Mouse (Mus musculus): ENCODE results near the gene Tcf3. TPM values are rescaled to one million over a fixed set of nuclear protein-coding genes. Genes with fewer than 3 reads are reported as not detected.
A peak's percentile ranks its signal among the peaks of the same experiment; 100 is the strongest.

Gene Tcf3
- polyA plus RNA-seq, 1 experiment: 128 TPM

GRCm38 (mm10) chr10:80454781-80455180 is 21.3 kb upstream of the Tcf3 start:
- no peak for TF ChIP-seq POLR2A (IDR thresholded peaks at IDR 0.05; ENCODE audit: borderline replicate concordance, extremely low read depth, insufficient read depth, insufficient read length, poor library complexity, severe bottlenecking)
- TF ChIP-seq CTCF (IDR thresholded peaks at IDR 0.05; ENCODE audit: borderline replicate concordance, extremely low read depth, insufficient read depth, insufficient read length): no peak
- DNase-seq (ENCODE audit: low read depth): no peak

DNA sequence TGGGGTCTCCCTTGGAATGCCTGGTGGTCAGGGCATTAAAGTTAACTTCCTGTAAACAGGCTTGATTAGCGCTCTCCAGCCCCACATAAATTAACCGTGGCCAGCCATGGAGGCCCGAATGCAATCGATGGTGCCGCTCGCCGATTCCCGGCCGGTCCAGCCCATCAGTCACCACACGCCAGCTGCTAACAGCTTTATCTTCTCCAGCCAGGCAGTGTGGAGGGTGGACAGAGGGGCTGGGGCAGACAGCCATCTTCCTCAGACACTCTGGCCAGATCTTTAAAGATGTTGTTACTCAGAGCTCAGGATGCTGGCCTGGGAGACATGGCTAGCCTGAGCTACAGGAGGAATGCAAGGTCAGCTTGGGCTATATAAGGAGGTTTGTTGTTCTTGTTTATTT is 20.2 kb upstream of the Tcf3 start:
- DNase-seq (ENCODE audit: low read depth): no peak
- TF ChIP-seq CTCF (IDR thresholded peaks at IDR 0.05; ENCODE audit: borderline replicate concordance, extremely low read depth, insufficient read depth, insufficient read length): no peak
- no peak for TF ChIP-seq POLR2A (IDR thresholded peaks at IDR 0.05; ENCODE audit: borderline replicate concordance, extremely low read depth, insufficient read depth, insufficient read length, poor library complexity, severe bottlenecking)

DNA sequence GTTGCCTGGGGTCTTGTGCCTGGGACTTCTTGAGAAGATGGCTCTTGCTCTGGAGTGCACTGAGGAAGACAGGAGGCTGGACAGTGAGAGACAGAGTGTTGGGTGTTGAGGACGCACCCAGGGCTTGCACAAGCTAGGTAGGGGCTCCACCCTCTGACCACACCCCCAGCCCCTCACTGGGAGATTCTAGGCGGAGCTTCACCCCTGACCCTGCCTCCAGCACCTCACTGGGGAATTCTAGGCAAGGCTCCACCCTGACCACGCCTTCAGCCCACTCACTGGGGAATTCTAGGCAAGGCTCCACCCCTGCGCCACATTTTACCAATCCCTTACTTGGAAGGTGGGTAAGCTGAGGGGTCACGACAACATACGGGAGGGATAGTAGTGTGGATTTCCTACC is 17.2 kb upstream of the Tcf3 start:
- TF ChIP-seq CTCF (IDR thresholded peaks at IDR 0.05; ENCODE audit: borderline replicate concordance, extremely low read depth, insufficient read depth, insufficient read length): no peak
- no peak for TF ChIP-seq POLR2A (IDR thresholded peaks at IDR 0.05; ENCODE audit: borderline replicate concordance, extremely low read depth, insufficient read depth, insufficient read length, poor library complexity, severe bottlenecking)
- no peak for DNase-seq (ENCODE audit: low read depth)

GRCm38 (mm10) chr10:80445898-80446601 is 12.6 kb upstream of the Tcf3 start:
- TF ChIP-seq CTCF (IDR thresholded peaks at IDR 0.05; ENCODE audit: borderline replicate concordance, extremely low read depth, insufficient read depth, insufficient read length) (peak; percentile 99), POLR2A (IDR thresholded peaks at IDR 0.05; ENCODE audit: borderline replicate concordance, extremely low read depth, insufficient read depth, insufficient read length, poor library complexity, severe bottlenecking) (no peak)
- DNase-seq (ENCODE audit: low read depth): peak; percentile 84

- TF ChIP-seq CTCF (IDR thresholded peaks at IDR 0.05; ENCODE audit: borderline replicate concordance, extremely low read depth, insufficient read depth, insufficient read length): no peak
- TF ChIP-seq POLR2A (IDR thresholded peaks at IDR 0.05; ENCODE audit: borderline replicate concordance, extremely low read depth, insufficient read depth, insufficient read length, poor library complexity, severe bottlenecking): no peak
- no peak for DNase-seq (ENCODE audit: low read depth)
These were observed 11.6 kb upstream of the Tcf3 start for GRCm38 (mm10) chr10:80445052-80445451.

DNA sequence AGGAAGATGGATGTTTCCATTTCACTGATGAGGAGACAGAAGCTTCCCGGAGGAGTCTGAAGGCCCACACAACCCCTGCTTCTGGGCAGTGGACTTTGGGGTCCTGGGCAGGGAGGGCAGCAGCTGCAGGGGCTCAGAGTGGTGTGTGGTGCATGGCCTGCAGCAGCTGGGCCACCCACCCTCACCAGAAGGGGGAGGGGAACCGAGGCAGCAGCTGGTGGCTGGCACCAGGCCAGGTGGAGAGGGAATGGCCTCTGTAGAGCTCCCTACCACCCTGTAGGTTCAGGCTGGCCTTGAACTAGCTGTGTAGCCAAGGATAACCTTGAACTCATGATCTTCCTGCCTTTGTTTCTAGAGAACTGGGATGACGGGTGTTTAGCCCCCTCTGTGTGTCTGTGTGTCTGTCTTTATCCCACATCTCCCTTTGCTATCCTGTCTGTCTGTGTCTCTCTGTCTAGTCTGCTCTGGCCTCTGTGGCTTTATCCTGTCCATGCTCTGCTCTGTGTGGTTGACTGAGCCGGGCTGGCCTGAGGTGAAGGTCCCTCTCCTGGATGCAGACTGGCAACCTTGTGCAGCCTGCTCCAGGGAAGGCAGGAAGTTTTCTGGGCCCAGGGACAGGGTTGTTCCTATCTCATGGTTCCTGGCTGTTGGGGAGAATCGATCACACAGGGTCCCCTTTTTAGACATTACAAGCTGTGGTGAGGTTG is 11.0 kb upstream of the Tcf3 start:
- TF ChIP-seq POLR2A (IDR thresholded peaks at IDR 0.05; ENCODE audit: borderline replicate concordance, extremely low read depth, insufficient read depth, insufficient read length, poor library complexity, severe bottlenecking) (no peak), CTCF (IDR thresholded peaks at IDR 0.05; ENCODE audit: borderline replicate concordance, extremely low read depth, insufficient read depth, insufficient read length) (no peak)
- peak; percentile 52 for DNase-seq (ENCODE audit: low read depth)

DNA sequence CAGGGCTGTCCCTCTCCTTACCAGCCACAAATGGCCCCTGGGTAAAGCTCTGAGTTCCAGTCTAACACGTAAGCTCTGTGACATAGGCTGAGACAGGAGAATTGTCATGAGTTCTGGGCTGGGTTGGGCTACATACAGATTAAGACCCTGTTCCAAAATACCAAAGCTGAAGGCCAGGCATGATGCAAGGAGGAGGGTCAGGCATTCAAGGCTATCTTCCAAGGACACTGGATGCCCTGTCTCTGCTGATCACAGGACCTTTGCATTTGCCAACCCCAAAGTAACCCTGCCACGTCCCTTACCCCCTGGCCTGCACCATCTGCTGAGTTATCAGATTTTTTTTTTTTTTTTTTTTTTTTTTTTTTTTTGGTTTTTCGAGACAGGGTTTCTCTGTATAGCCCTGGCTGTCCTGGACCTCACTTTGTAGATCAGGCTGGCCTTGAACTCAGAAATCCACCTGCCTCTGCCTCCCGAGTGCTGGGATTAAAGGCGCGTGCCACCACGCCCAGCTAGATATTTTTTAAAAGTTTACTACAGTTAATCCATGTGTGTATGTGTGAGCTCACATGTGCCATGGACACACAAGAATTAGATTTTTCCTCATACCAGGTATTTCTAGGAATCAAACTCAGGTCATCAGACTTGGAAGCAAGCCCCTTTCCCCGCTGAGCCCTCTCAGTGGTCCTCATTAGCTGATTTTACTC is 10.3 kb upstream of the Tcf3 start:
- DNase-seq (ENCODE audit: low read depth): no peak
- TF ChIP-seq POLR2A (IDR thresholded peaks at IDR 0.05; ENCODE audit: borderline replicate concordance, extremely low read depth, insufficient read depth, insufficient read length, poor library complexity, severe bottlenecking) (no peak), CTCF (IDR thresholded peaks at IDR 0.05; ENCODE audit: borderline replicate concordance, extremely low read depth, insufficient read depth, insufficient read length) (no peak)

- no peak for DNase-seq (ENCODE audit: low read depth)
- no peak for TF ChIP-seq POLR2A (IDR thresholded peaks at IDR 0.05; ENCODE audit: borderline replicate concordance, extremely low read depth, insufficient read depth, insufficient read length, poor library complexity, severe bottlenecking)
- no peak for TF ChIP-seq CTCF (IDR thresholded peaks at IDR 0.05; ENCODE audit: borderline replicate concordance, extremely low read depth, insufficient read depth, insufficient read length)
These were observed 9.5 kb upstream of the Tcf3 start for GRCm38 (mm10) chr10:80442989-80443388.

DNA sequence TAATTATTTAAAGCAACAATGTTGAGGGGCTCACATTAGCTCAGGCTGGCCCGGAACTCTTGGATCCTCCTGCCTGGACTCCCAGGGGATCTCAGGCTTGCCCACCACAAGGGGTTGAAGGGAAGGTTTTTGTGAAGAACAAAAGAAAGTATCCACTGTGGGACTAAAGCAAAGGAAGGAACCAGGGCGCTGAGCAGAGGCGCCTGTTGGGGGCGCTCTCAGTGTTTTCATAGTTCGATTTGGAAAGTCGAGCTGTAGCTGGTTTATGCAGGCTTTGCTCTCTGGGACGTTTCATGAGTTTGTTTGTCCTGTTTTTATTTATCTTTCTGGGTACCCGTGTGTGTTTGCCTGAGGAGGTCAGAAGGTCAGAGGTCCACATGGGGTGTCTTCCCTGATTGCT is 8.2 kb upstream of the Tcf3 start:
- no peak for DNase-seq (ENCODE audit: low read depth)
- TF ChIP-seq CTCF (IDR thresholded peaks at IDR 0.05; ENCODE audit: borderline replicate concordance, extremely low read depth, insufficient read depth, insufficient read length) (0 out of 2 replicates have a peak, but pooled peaks have one; percentile 8), POLR2A (IDR thresholded peaks at IDR 0.05; ENCODE audit: borderline replicate concordance, extremely low read depth, insufficient read depth, insufficient read length, poor library complexity, severe bottlenecking) (no peak)

- no peak for TF ChIP-seq CTCF (IDR thresholded peaks at IDR 0.05; ENCODE audit: borderline replicate concordance, extremely low read depth, insufficient read depth, insufficient read length)
- no peak for TF ChIP-seq POLR2A (IDR thresholded peaks at IDR 0.05; ENCODE audit: borderline replicate concordance, extremely low read depth, insufficient read depth, insufficient read length, poor library complexity, severe bottlenecking)
These were observed 6.6 kb upstream of the Tcf3 start for GRCm38 (mm10) chr10:80440031-80440430.

DNA sequence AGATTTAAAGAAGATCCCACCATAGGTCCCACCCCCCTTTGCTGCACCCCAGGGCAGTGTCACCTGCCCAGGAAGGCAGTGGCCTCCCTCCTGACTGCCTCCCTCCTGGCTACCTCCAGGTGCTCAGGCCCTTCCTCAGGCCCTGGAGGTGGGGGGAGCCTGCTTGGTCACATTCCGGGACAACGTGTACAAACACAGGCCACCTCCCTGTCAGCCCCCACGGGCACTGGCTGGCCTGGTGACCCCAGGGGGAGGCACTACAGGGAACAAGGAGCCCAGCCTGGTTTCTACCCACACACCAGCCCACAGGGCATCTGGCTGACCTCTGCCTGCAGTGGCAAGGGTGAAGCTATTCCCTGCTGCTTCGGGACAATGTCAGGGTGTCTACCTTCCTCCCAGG is 4.5 kb upstream of the Tcf3 start:
- no peak for DNase-seq (ENCODE audit: low read depth)
- TF ChIP-seq CTCF (IDR thresholded peaks at IDR 0.05; ENCODE audit: borderline replicate concordance, extremely low read depth, insufficient read depth, insufficient read length) (no peak), POLR2A (IDR thresholded peaks at IDR 0.05; ENCODE audit: borderline replicate concordance, extremely low read depth, insufficient read depth, insufficient read length, poor library complexity, severe bottlenecking) (no peak)

More at GRCm38 (mm10) chr10:80440031-80440430, 6.6 kb upstream of the Tcf3 start:
- DNase-seq (ENCODE audit: low read depth): no peak
